Mouse (Mus musculus) kidney, adult 18-20 months (tissue): Measurements from ENCODE around the gene Aldh18a1.
"Not testable (repeated sequence)": the region's sequence is repeated elsewhere in the genome, so short reads cannot be mapped to it uniquely, and the experiment has no call there.

Source experiments
- DNase-seq: peaks from one replicate; pipeline ENCODE4 v3.0.0; 2021

Aldh18a1 gene

DNA sequence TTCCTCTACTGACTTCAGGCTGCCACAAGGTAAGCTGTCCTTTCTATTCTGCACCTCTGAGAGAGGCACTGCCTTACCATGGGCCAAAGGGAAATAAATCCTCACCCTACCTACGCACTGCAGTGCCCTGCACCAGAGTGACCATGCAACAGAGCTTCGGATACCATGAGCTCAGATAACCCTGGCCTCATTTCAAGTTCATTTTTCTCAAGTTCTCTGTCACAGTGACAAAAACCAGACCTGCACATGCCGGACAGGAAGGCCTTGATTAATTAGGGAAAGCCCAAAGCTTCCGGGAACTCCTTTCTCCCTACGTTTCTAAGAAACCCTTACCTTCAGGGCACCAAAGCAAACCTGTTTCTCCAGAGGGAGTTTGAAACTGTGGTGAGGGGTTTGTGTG, 6.6 kb downstream of the Aldh18a1 start:
- no peak for DNase-seq

DNA sequence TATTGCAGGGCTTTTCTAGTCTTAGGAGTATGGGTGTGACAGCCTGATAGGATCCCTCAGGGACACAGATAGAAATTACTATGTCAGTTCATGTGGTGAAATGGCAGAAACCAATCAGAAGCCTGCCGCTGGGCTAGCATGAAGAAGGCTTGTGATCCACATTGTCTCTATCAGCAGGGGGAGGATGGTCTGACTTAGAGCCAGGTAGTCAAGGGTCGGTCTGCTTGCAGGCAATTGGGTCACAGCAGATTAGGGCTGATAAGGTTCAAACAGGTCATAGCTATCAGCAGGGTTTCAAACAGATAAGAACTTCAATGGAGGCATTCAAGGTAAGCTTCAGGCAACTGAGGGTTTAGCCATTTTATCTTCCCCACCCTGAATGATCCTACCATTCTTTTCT, 7.4 kb downstream of the Aldh18a1 start:
- no peak for DNase-seq

GRCm38 (mm10) chr19:40575438-40575837, 12.8 kb downstream of the Aldh18a1 start:
- DNase-seq = no peak

DNA sequence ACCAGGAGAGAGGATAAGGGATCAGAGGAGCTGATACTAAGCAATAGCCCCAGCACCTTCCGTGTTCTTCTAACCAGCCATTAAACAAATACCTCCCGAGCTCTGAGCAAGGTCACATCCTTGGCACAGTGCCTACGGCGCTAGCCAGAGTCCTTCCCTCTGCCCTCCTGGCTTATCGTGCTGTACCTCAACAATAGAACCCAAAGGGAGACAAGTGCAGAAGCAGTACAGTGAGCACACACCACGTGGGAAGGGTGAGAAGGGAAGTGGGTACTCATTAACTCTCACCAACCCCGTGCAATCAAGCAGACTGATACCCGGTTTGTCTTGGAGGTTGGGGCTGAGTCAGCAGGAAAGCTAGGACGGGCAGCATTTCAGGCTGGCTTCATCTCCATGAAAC, 17.5 kb downstream of the Aldh18a1 start:
- DNase-seq = peak; percentile 66

DNA sequence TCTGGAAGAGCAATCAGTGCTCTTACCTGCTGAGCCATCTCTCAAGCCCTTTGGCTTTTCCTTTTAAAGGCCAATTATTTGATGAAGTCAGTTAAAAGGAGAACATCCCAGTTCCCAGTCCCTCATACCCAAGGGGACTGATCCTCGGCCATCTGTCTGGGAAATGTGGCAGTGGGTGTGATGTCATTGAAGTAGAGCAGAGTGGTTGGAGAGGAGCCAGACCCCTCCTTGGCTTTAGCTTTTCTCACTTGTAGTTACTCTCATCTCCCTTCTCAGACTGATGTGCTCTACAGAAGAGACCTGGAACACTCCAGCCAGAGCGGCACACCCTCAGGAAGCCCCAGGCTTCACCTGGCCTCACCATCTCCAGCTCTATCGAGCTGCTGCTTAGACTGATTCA, 20.6 kb downstream of the Aldh18a1 start:
- DNase-seq = no peak

GRCm38 (mm10) chr19:40563880-40564645, 24.2 kb downstream of the Aldh18a1 start:
- DNase-seq = no peak

DNA sequence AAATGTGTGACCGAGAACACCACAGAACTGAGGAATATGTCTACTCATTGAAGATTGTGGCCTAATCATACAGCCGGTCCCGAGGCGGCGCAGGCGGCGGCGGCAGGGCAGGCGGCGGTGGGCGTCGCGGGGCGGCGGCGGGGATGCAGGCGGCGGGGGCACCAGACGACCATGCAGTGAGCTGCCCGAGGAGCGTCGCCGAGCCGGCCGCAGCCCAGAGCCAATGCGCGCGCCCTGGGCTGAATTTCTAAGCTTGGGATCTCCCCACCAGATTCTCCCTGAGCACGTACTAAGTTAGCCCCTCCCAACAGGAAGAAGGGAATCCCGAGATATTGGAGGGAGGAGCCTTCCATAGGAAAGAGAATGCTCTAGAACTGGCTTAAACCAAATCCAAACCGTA, 26.7 kb downstream of the Aldh18a1 start:
- DNase-seq = not testable (repeated sequence)

DNA sequence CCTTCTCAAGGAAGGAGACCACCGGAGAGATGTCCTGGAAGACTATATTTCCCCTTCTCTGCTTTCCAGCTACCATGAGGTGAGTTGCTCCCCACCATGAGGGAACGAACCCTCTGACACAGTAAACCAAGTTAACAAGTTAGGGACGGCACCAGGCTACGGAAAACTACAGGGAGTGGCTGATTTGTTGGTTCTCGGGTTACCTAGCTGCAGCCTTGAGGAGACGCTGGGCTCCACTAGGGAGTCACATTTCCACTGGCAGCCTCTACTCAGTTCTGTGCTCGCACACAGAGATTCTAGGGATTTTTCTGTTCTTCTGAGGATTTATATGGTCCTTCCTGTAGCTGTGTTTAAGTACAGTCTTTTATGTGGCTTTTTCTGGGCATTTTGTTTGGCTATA, 32.2 kb downstream of the Aldh18a1 start:
- no peak for DNase-seq

- no peak for DNase-seq
Measured at GRCm38 (mm10) chr19:40555136-40555535, 33.1 kb downstream of the Aldh18a1 start.

DNA sequence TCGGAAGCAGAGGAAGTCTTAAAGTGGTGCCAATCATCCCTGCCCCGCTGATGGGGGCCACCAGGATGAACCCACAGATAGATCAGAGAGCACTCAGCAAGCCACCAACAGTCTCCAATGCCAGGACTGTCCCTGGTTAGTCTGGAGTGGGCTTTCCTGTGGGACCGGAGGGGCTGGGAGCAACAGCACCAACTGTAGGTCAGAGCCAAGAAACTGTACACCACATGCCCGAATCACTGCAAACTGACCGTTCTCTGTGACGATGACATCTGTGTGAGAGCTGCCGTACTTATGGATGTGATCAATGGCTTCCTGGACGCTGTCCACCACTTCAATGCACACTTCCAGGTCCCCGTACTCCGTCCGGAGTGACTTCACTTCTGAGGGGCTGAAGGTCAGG, 33.9 kb downstream of the Aldh18a1 start:
- DNase-seq = no peak

DNA sequence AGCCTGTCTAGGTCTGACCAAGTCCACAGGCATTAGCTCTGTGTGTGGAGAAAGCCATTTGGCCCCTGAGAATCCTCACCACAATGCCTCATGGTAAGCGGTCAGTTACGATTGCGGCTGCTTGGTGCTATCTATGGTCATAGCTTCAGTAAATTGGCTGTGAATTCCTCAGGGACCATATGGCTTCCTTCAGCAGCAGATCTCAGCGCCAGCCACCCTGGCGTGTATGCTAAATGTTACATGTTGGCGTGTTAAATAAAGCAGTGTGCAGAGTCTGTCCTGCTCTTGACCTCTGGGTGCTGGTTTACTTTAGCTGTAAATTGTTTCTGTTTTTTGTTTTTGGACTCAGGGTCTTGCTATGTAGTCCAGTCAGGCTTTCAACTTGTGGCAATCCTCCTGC, 34.4 kb downstream of the Aldh18a1 start:
- DNase-seq = no peak

GRCm38 (mm10) chr19:40553014-40553789, 35.1 kb downstream of the Aldh18a1 start:
- DNase-seq = no peak

GRCm38 (mm10) chr19:40549516-40550135, 38.6 kb downstream of the Aldh18a1 start:
- no peak for DNase-seq

DNA sequence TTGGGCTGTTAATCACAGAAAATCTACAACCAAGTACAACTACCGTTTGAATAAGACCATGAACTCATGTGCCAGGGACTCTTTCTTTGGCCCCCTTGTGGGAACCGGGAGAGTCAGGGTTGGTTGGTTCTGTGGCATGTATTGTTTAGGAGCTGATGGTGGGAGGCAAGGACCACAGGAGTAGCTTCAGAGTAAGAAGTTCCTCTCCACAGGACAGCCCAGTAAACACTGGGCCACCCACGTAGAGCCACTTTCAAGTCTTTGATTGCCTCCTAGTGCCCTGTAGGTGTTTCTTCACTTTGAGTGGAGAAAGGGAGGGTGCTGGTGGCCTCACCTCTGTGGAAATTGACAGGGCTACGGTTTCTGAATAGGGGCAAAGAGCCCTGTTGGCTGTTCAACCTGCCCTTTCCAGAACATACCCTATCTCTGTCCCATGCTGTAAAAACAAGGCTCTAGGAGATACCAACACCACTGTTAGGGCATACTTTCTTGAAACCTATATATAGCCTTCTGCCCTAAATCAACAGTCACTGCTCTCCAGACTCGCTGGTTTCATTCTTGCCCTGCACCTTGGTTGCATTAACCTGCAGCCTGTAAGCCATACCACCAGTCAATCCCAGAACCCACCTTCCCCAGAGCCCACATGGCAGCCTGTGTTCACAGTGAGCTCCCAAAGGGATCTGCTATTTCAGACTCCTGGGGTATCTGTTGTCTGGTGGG, 39.3 kb downstream of the Aldh18a1 start:
- DNase-seq = no peak

DNA sequence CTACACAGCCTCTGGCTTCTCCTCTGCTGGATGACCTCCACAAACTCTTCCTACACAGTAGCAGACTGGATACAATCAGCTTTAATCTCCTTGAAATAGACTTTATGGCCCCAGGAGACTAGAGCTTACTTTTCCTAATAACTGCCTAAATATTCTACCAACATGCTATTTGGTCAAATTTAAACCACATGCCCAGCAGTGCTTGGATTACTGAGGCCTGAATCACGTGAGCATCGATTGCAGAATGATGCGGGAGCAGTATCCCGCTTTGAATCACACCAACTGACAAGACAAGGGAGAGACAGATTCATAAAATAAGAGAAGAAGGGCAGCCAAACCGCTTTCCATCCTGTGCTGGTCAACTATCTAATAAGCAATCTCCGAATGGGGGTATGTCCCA, 39.9 kb downstream of the Aldh18a1 start:
- no peak for DNase-seq

DNA sequence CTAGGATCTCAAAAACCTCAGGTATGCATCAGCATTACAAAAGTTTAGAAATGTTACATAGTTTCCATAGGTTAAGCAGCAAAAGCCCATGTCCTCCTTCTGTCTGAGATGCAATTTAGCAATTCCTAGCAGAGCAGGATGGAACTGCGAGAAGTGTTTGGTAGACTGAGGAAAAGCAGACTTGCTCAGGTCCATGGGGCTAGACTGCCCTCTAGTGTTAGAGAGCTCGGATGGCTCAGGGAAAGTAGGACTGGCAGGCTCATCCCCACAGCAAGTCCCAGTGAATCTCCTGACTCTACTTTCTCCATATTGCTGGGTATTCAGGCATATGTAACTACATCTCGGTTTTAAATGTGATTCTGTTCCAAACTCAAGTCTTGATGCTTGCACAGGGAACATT, 43.4 kb downstream of the Aldh18a1 start:
- DNase-seq = peak; percentile 60

- no peak for DNase-seq
Measured at GRCm38 (mm10) chr19:40542776-40543175, 45.5 kb downstream of the Aldh18a1 start.

DNA sequence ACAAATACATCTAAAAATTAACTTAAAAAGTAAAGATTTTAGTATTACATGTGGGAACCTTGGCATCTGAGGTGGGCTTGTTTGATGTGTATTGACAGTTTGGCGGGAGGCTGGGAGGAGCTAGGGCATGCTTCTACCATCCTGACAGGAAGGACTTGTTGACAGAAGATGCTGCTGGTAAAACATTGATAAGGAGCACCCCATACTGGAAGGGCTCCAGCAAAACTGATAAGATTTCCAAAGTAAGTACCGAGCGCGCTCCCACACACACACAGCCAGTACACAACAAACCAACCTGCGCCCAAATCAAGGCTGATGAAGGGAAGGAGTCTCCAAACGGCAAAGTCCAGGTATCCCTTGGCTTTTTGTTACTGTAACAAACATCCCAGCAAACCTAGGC, 51.7 kb downstream of the Aldh18a1 start:
- DNase-seq = no peak

DNA sequence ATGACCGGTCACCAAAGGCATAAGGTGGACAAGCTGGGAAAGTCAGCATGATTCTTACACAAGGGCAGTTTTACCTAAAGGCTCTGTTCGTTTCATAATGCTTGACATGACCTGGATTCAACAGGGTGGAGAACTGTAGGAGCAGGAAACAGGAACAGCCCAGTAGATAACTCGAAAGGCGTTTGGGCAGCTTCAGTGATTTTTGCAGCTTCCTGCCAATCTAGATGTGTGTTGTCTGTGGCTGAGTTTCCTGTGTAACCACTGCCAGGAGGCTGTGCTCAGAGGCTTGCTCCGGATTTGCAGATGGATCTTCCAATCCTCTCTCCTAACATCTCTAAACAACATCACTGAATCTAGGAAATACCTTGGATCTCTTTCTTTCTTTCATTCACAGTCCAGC, 55.7 kb downstream of the Aldh18a1 start:
- no peak for DNase-seq

- DNase-seq = no peak
Measured at GRCm38 (mm10) chr19:40530323-40530722, 57.9 kb downstream of the Aldh18a1 start.

- no peak for DNase-seq
Measured at GRCm38 (mm10) chr19:40528254-40528653, 60.0 kb downstream of the Aldh18a1 start.

GRCm38 (mm10) chr19:40526367-40527014, 61.8 kb downstream of the Aldh18a1 start:
- no peak for DNase-seq
